Mouse (Mus musculus): Measurements from ENCODE around the gene Adamts3.

- no peak for TF ChIP-seq EP300 (IDR thresholded peaks at IDR 0.05; ENCODE audit: insufficient read depth, low read depth, low read length)
- TF ChIP-seq CTCF (IDR thresholded peaks at IDR 0.05): no peak
- no peak for TF ChIP-seq POLR2A (IDR thresholded peaks at IDR 0.05; ENCODE audit: insufficient read depth, low read depth, low read length)
Measured at GRCm38 (mm10) chr5:89672950-89673349, 210.2 kb downstream of the Adamts3 start.

Measured in heart, adult 2 months (tissue).